Mouse (Mus musculus): ENCODE measurements around the gene Gcnt7. TPM values are rescaled to one million over a fixed set of nuclear protein-coding genes. Genes with fewer than 3 reads are reported as not detected.

The Gcnt7 gene
- polyA plus RNA-seq, 2 experiments: 0.03 to 0.66 TPM

GRCm38 (mm10) chr2:172498823-172499222, 40.4 kb upstream of the Gcnt7 start:
- Histone ChIP-seq H3K9ac (ENCODE audit: low read depth, low read length, severe bottlenecking) (no peak overlapping the region), H3K36me3 (ENCODE audit: control insufficient read depth, insufficient read depth, low read length) (no peaks in the 10 kb centered on the region), H3K4me2 (replicated peaks; ENCODE audit: low read depth, low read length, severe bottlenecking) (no peak overlapping the region), H3K27ac (replicated peaks; ENCODE audit: low read depth, low read length) (no peak overlapping the region), H3K4me3 (replicated peaks; ENCODE audit: low read length) (no peak overlapping the region), H3K27me3 (ENCODE audit: control insufficient read depth, insufficient read depth, low read length) (no peaks in the 10 kb centered on the region), H3K9me3 (ENCODE audit: control insufficient read depth, low read length) (no peaks in the 10 kb centered on the region), H3K4me1 (ENCODE audit: control insufficient read depth, insufficient read depth, low read length) (no peaks in the 10 kb centered on the region)
- no peak for TF ChIP-seq POLR2A (IDR thresholded peaks at IDR 0.05; ENCODE audit: borderline replicate concordance, extremely low read depth, insufficient read depth, insufficient read length)
- WGBS: 67% methylated on average over 3 of the region's 3 CpGs
- ATAC-seq (ENCODE audit: low FRiP score, low read depth) (no peak), DNase-seq (ENCODE audit: low spot score) (no peak)

DNA sequence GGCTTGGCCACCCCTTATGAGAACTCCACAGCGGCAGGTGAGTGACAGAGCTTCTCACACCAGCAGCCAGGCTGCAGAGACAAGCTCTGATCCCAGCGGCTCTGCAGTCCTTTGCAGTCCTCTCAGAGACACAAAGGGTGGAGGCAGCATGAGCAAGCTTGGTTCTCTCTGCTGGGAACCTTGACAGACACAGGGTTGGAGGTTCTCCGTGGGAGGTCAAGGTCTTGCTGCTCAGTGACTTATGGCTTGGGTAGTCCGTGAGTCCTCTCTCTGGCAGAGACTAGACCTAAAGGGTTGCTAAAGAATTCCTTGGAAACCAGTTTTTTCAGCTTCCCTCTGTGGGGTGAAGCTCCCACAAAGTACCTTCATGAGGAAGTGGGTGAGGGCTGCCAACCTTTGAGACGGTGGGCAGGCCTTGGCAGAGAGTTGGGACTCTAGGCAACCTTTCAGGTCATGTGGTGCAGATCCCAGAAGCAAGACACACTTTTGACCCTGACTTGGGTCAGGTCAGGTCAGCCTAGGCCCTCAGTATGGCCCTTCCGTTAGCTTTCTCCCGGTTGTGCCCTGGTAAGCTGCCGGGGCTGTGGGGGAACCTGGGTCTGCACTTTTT, 38.4 kb upstream of the Gcnt7 start:
- WGBS: 71% methylated on average over 8 of the region's 8 CpGs
- no peak overlapping the region for H3K4me3 ChIP-seq (replicated peaks; ENCODE audit: low read length)
- H3K27ac ChIP-seq (replicated peaks; ENCODE audit: low read depth, low read length): no peak overlapping the region
- DNase-seq (ENCODE audit: low spot score) (no peak), ATAC-seq (ENCODE audit: low FRiP score, low read depth) (no peak)
- no peaks in the 10 kb centered on the region for H3K27me3 ChIP-seq (ENCODE audit: control insufficient read depth, insufficient read depth, low read length)
- no peaks in the 10 kb centered on the region for H3K9me3 ChIP-seq (ENCODE audit: control insufficient read depth, low read length)
- no peak overlapping the region for H3K4me2 ChIP-seq (replicated peaks; ENCODE audit: low read depth, low read length, severe bottlenecking)
- no peak overlapping the region for H3K9ac ChIP-seq (ENCODE audit: low read depth, low read length, severe bottlenecking)
- no peaks in the 10 kb centered on the region for H3K36me3 ChIP-seq (ENCODE audit: control insufficient read depth, insufficient read depth, low read length)
- no peaks in the 10 kb centered on the region for H3K4me1 ChIP-seq (ENCODE audit: control insufficient read depth, insufficient read depth, low read length)
- TF ChIP-seq POLR2A (IDR thresholded peaks at IDR 0.05; ENCODE audit: borderline replicate concordance, extremely low read depth, insufficient read depth, insufficient read length): no peak

DNA sequence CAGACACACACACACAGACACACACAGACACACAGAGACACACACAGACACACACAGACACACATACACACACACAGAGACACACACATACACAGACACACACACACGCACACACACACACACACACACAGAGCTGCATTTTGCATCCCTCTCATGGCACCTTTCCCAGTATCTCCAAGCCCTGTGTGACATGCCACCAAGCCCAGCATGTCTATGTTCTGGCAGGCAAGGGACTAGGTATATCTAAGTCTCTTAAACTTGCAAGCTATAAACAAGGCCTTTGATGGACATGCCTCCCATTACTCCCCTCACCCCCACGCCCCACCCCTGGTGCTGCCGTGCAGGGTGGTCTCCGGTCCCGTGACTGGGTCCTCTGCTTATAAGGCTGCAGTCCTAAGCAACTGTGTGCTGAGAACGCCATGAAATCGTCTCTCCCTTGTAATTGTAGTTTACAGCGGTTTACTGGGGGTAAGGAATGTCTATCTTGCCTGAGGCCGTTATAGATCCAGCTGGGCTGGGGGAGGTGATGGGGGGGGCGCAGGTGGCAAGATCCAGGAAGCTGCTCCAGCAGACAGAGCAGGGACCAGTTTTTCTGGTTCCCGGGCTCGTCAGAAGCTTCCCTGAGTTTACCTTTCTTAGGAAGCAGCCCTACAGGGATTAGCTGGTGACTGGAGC, 26.4 kb upstream of the Gcnt7 start:
- Histone ChIP-seq H3K4me1 (ENCODE audit: control insufficient read depth, insufficient read depth, low read length) (peaks cover 6% of the 10 kb centered on the region; the same call in 1 of the 2 replicates), H3K9me3 (ENCODE audit: control insufficient read depth, low read length) (no peaks in the 10 kb centered on the region), H3K27ac (replicated peaks; ENCODE audit: low read depth, low read length) (no peak overlapping the region), H3K4me3 (replicated peaks; ENCODE audit: low read length) (no peak overlapping the region), H3K4me2 (replicated peaks; ENCODE audit: low read depth, low read length, severe bottlenecking) (no peak overlapping the region), H3K9ac (ENCODE audit: low read depth, low read length, severe bottlenecking) (no peak overlapping the region), H3K27me3 (ENCODE audit: control insufficient read depth, insufficient read depth, low read length) (no peaks in the 10 kb centered on the region), H3K36me3 (ENCODE audit: control insufficient read depth, insufficient read depth, low read length) (no peaks in the 10 kb centered on the region)
- 10% methylated on average over 12 of the region's 12 CpGs for WGBS
- ATAC-seq (ENCODE audit: low FRiP score, low read depth) (peak; percentile 47; the same call in 1 of the 2 replicates), DNase-seq (ENCODE audit: low spot score) (peak; percentile 63)
- TF ChIP-seq POLR2A (IDR thresholded peaks at IDR 0.05; ENCODE audit: borderline replicate concordance, extremely low read depth, insufficient read depth, insufficient read length): no peak

DNA sequence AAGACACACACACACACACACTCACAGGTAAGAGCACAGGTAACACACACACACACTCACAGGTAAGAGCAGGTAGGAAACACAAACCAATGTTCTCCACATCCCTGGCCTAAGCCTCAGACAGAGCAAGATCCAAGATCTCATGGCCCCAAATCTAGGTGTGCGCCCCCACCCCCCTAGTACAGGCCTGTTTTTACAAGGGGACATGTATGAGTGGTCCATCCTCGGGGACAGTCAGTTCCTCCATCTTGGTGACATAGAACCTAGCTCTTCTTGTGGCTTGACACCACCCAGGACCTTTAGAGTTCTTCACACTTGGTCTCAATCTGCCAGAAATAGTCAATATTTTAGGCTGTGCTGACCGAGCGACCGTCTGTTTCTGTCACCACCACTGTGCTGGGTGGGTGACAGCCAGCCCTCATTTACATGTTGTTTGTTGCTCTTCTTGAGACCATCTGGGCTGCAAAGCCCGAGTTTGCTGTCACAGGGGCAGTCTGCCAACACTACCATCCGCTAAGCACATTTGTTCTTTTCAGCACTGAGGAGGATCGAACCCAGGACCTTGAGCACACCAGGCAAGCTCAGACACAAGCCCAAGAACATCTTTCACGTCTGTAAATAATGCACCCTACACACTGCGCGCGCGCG, 25.5 kb upstream of the Gcnt7 start:
- no peaks in the 10 kb centered on the region for H3K27me3 ChIP-seq (ENCODE audit: control insufficient read depth, insufficient read depth, low read length)
- ATAC-seq (ENCODE audit: low FRiP score, low read depth) (no peak), DNase-seq (ENCODE audit: low spot score) (no peak)
- H3K9me3 ChIP-seq (ENCODE audit: control insufficient read depth, low read length): no peaks in the 10 kb centered on the region
- H3K27ac ChIP-seq (replicated peaks; ENCODE audit: low read depth, low read length): no peak overlapping the region
- no peak overlapping the region for H3K9ac ChIP-seq (ENCODE audit: low read depth, low read length, severe bottlenecking)
- WGBS: 82% methylated on average over 14 of the region's 14 CpGs
- H3K36me3 ChIP-seq (ENCODE audit: control insufficient read depth, insufficient read depth, low read length): no peaks in the 10 kb centered on the region
- TF ChIP-seq POLR2A (IDR thresholded peaks at IDR 0.05; ENCODE audit: borderline replicate concordance, extremely low read depth, insufficient read depth, insufficient read length): no peak
- peaks cover 6% of the 10 kb centered on the region; the same call in 1 of the 2 replicates for H3K4me1 ChIP-seq (ENCODE audit: control insufficient read depth, insufficient read depth, low read length)
- no peak overlapping the region for H3K4me3 ChIP-seq (replicated peaks; ENCODE audit: low read length)
- no peak overlapping the region for H3K4me2 ChIP-seq (replicated peaks; ENCODE audit: low read depth, low read length, severe bottlenecking)

GRCm38 (mm10) chr2:172481654-172482385, 23.4 kb upstream of the Gcnt7 start:
- Histone ChIP-seq H3K9me3 (ENCODE audit: control insufficient read depth, low read length) (no peaks in the 10 kb centered on the region), H3K4me2 (replicated peaks; ENCODE audit: low read depth, low read length, severe bottlenecking) (no peak overlapping the region), H3K9ac (ENCODE audit: low read depth, low read length, severe bottlenecking) (no peak overlapping the region), H3K27me3 (ENCODE audit: control insufficient read depth, insufficient read depth, low read length) (no peaks in the 10 kb centered on the region), H3K4me1 (ENCODE audit: control insufficient read depth, insufficient read depth, low read length) (peaks cover 6% of the 10 kb centered on the region; the same call in 1 of the 2 replicates), H3K4me3 (replicated peaks; ENCODE audit: low read length) (no peak overlapping the region), H3K36me3 (ENCODE audit: control insufficient read depth, insufficient read depth, low read length) (no peaks in the 10 kb centered on the region), H3K27ac (replicated peaks; ENCODE audit: low read depth, low read length) (no peak overlapping the region)
- DNase-seq (ENCODE audit: low spot score) (no peak), ATAC-seq (ENCODE audit: low FRiP score, low read depth) (no peak)
- 82% methylated on average over 16 of the region's 16 CpGs for WGBS
- TF ChIP-seq POLR2A (IDR thresholded peaks at IDR 0.05; ENCODE audit: borderline replicate concordance, extremely low read depth, insufficient read depth, insufficient read length): no peak

All from limb, embryonic 14.5 days (tissue).